Mouse (Mus musculus) cerebellum, adult 2 months (tissue): ENCODE results near the gene Sema4b.

Experiments
- CTCF ChIP-seq: fragments of 200-500 bp; IDR thresholded peaks from 2 replicates; pipeline ENCODE4 v1.5.1; 2011; ENCODE audit warnings: low read depth, mild to moderate bottlenecking, control low read depth, low read length, moderate library complexity, borderline replicate concordance; ENCODE audit not compliant: insufficient read depth
- POLR2A ChIP-seq: fragments of 200-500 bp; IDR thresholded peaks from 2 replicates; pipeline ENCODE4 v1.6.1; 2011; ENCODE audit warnings: low read length, control low read depth, borderline replicate concordance; ENCODE audit not compliant: insufficient read depth

- no peak for TF ChIP-seq POLR2A
- no peak for TF ChIP-seq CTCF
These were observed 620 bp upstream of the Sema4b start for GRCm38 (mm10) chr7:80186021-80186420.
